Mouse (Mus musculus) kidney, postnatal 14 days (tissue): ENCODE data around the gene Hps4.

Experiments used
- DNase-seq: peaks from one replicate; pipeline ENCODE4 v3.0.0; 2022; ENCODE audit warnings: mixed read lengths

Gene Hps4

DNA sequence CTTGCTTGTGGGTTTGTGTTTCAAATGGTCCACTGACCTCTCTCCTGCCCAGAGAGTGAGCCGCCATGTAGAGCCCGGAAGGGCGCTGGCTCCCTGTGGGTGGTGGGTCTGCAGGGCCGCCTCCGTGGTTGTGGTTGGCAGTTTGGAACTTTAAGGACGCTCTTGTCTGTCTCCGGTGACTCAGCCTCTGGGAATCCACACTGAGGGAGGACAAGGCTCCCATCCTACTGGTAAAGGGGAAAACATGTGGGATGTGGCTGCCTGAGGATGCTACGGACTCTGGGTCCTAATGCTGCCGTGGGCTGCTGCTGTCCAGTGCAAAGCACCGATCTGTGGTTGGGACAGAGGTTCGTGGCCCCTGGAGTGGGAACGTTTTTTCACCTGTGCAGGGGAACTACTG, 25.0 kb downstream of the Hps4 start:
- DNase-seq, result no peak

DNA sequence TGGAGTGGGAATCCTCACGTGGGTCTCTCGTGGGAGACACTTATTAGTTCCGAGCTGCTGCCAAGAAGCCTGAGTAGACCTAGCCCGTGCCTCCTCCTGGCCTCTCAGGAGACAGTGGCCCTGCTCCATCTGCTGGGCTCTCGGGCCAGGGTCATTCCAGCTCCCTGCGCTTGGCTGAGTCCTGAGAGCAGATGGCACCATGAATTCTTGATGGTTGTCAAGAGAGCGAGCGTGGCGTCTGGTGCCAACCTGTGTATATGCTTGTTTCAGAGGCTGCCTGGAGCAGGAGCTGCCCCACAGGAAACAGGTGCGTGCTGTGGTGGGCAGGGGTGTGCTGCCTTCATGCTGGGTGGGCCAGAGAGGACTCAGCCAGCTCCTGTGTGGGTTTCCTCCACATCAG, 25.8 kb downstream of the Hps4 start:
- no peak for DNase-seq

DNA sequence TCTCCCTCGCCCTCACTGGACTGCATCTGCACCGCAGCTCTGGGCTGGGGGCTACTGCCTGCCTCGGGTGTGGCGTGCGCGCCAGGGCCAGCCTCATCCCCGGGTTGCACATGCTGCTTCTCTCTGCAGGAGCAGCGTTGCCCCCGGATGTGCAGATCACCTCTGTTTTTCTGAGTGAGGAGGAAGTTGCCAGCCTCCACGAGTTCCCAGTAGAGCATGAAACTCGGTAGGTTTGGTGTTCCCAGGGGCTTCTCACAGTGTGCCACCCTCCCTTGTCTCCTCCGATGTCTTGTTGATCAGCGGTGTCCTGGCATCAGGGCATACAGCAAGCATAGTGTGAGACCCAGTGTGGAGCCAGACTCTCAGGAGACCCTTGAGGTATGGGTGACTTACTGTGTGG, 26.4 kb downstream of the Hps4 start:
- DNase-seq, result no peak

DNA sequence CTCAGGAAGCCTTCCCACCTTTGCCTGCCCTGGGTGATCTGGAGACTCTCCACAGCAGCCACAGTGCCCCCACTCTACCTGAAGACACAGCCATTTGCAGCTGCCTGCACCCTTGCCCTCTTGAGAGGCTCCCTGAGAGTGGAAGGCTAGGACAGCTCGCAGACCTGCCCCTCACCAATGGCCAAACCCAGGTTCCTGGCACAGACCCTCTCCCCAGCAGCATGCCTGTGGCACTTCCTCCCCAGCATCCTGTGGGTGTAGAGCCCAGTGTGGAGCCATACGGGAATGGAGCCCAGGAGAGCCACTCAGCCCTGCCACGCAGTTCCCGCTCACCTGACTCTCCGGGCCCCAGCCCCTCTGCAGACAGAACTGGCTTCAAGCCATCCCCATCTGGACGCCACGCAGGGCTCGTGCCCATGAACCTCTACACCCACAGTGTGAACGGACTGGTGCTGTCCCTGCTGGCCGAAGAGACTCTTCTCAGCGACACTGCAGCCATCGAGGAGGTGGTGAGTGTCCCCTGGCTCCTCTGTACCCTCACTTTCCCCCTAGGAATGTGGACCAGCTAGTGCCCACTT, 27.4 kb downstream of the Hps4 start:
- no peak for DNase-seq

DNA sequence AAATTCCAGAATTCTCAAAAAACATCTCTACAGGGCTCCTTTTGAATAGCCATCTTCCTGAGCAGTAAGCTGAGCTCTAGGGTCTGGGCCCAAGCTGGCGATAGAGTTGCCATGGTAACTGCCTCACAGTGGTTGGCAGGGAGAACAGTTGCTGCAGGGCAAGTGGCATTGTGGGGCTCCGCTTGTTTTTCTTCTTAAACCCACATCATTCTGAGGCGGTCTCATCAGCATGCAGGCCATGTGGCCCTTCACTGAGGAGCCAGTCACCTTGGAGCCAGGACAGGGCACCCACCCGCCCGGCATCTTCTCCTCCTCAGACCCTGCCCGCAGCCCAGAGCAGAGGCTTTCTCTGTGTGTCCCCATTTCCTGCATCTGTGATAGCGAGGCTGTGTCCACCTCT, 29.1 kb downstream of the Hps4 start:
- no peak for DNase-seq

DNA sequence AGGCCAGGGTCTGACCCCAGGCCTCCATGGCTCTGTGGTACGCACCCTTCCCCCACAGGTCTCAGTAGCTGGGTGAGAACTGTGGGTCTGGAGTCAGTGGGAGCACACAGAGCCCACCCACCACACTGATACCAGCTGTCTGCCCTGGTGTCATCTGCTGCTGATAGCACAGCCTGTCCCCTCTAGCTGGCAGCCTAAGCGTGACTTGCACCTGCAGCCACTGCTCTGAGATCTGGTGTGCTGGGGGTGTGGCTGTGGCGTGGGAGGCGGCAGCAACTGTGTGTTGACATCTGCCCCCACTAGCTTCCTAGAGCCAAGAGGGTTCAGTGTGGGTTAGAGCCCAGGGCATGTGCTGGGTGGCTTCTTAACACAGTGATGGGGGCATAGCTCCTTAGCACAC, 33.2 kb downstream of the Hps4 start:
- DNase-seq, result no peak

DNA sequence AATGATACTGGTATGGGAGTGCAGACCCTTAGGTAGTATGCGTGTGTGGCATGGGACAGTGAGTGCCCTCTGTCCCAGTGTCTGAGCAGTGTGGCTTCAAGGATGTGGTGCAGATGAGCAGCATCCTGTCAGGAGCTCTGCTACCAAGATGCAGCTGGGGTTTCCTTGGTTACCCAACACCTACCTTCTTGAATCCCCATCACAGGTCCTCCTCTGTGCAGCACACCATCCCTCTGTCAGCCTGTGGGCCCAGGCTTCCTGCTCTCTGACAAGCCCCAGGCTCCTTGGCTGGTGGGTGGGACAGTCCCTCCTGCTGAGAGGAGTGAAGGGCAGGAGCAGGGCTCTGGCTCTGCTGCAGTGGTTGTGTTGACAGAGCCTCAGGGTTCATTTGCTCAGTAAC, 34.5 kb downstream of the Hps4 start:
- no peak for DNase-seq

DNA sequence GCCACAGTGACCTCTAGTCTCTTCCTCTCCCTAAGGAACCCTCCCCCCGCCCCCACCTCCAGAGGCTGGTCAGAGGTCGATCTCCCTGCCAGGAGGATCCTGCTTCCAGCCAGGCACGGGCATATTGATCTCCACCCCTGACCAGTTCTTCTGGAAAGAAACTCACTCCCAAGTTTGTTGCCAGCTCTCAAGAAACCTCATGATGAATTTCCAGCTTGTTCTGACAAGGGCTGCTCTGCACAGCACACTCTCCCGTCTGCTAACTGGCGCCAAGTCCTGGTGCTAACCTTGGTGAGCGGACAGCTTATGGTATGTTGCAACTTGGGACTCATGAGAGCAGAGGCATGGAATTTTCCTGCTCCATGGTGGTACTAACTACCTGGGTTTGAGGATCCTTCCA, 35.8 kb downstream of the Hps4 start:
- DNase-seq, result peak; percentile 10

DNA sequence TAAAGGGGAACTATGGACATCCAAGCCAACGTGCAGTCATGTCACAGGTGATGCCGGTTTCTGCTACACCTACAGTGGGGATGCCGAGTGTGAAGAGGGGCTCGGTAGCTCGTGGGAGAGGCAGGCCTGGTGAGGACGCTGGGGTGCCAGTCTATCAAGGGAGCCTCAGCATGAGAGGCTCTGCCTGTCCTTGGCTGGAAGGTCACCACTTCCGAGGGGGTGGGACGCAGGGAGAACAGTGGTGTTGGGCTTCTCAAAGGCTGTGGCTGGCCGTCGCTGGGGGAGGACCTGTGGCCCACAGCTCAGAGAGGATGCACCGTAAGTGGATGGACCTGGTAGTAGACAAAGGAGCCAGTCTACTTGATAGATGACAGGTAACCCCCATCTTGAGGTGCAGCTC, 38.3 kb downstream of the Hps4 start:
- no peak for DNase-seq

DNA sequence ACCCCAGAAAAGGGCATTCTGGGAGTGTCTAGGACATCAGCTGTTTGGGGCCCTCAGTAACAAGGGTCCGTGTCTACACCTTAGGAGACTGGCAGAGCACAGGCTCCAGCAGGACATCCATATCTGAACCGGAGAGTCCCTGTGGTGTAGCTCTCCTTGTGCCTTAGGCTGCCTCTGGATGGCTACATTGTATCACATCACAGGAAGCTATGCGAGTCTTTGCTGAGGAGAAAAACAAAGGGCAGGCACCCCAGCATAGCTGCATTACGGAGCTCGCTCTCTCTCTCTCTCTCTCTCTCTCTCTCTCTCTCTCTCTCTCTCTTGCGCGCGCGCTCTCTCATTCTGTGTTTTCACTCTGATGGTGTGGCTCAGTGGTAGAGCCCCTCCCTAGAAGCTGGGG, 39.2 kb downstream of the Hps4 start:
- DNase-seq, result no peak

DNA sequence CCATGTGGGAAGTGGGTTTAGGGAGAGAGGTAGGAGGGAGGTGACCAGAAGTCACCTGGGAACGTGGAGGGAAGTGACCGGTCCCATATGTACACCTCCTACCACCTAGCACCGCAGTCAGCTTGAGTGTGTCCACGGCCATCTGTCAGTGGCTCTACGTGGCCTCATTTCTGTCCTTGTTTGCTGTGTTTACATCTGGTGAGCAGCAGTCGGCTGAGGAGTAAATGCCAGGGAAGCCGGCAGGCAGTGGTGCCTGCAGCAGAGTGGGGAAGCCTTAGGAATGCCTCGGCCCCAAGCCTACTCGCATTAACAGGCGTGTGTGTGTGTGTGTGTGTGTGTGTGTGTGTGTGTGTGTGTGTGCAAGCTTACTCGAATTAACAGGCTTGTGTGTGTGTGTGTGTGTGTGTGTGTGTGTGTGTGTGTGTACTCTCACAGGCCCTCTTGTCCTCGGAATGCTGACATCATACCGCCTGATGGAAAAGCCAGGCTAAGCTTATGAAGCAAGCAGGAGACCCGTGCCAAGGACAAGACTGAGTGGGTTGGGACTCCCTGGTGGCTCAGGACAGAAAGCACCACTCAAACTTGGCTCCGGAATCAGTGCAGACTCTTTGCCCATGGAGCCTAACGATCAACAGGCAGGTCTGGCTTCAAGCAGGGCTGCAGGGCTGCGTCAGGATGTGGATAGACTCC, 39.9 kb downstream of the Hps4 start:
- no peak for DNase-seq

DNA sequence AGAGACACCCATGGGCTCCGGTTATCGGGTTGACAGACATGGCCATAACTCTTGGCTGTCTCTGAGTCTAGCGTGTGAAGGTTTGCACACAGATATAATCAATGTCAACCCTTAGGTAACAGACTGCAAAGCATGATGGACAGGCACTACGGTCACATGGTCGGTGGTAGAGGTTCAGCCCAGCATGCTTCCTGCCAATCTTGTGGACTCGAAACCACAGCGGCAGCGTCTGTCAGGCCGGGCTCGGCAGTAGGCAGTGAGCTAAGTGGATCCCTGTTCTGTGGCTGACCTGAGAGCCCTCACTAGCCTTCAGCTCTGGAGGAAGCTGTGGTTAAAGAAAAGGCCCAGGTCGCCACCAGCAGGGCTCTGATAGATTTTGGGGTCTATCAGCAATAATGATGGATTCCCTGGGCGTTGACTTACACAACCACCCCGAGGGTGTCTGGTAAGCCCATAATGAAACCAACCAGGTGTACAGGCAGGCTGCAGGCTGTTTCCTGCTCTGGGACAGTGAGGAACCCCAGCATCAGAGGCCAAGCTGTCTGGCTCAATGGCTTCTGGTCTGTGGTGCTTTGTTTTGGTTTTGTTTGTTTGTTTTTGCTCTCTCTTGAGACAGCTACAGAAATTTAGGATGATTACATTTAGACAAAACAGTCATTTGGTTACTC, 42.1 kb downstream of the Hps4 start:
- no peak for DNase-seq

DNA sequence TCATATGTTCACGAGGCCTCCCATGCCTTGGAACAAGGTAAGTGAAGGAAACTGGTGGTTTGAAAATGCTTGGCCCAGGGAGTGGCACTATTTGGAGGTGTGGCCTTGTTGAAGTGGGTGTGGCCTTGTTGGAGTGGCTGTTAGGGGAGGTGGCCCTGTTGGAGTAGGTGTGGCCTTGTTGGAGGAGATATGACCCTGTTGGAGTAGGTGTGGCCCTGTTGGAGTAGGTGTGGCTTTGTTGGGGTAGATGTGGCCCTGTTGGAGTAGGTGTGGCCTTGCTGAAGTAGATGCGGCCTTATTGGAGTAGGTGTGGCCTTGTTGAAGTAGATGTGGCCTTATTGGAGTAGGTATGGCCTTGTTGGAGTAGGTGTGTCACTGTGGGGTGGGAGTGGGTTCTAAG, 43.1 kb downstream of the Hps4 start:
- DNase-seq, result no peak

DNA sequence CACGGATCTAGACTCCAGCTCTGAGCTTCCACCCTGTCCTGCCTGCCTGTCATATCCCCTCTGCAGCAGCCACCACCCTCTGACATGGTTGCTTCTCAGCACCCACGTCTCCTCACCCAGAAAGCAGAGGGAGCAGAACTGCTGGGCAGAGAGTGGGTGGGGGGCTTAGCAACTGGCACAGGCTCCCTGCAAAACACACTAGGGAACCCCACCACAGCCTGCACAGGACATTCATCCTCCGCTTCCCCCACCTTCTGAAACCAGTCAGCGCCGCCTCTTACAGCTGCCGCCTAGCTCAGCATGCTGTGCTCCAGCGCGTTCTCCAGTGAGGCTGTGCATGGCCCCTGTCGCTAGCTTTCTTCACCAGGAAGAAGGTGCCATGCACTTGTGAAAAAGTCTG, 46.5 kb downstream of the Hps4 start:
- DNase-seq, result no peak

DNA sequence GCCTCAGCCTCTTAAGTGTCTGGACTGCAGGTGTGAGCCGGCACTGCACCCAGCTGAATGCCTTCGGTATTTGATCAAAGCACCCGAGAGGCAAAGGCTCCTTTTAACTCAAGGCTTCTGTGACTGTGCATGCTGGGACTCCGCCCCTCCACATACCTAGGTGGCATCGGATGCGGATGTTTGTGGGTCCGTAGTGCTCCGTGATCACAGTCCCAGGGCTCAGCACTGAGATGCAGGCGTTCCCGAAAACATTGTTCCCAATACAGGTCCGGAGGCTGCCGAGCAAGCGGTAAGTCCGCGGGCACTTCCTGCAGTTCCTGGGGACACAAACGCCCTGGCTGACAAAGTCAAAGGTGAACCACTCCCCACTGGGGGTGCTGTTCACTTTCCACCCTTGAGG, 48.1 kb downstream of the Hps4 start:
- no peak for DNase-seq

DNA sequence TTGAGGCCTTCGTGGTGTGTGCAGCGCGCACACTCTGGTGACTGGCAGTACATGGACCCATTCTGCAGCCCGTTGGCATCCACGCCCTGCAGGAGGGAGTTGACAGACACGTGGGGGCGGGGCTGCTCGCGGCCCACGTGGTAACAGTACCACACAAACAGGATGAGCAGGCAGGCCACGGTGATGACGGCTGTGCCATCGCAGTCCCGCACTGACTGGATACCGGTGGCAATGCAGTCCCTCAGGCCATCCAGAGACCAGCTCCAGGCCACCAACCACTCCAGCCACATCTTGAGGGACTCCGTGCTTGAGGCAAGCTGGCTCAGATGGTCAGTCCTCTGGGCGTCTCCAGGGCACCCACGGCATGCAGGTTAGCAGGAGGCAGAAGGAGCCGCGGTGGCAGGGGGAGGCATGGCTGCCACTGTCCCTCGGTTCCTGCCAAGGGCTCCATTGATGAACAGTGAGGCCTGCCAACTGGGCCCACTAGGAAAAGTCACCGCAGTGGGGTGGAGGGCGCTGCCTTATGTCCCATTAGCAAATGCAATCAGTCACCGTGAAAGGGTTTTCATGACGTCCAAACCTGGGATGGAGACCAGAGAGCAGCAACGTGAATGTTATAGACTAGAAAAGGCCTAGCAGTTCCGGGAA, 48.9 kb downstream of the Hps4 start:
- no peak for DNase-seq

DNA sequence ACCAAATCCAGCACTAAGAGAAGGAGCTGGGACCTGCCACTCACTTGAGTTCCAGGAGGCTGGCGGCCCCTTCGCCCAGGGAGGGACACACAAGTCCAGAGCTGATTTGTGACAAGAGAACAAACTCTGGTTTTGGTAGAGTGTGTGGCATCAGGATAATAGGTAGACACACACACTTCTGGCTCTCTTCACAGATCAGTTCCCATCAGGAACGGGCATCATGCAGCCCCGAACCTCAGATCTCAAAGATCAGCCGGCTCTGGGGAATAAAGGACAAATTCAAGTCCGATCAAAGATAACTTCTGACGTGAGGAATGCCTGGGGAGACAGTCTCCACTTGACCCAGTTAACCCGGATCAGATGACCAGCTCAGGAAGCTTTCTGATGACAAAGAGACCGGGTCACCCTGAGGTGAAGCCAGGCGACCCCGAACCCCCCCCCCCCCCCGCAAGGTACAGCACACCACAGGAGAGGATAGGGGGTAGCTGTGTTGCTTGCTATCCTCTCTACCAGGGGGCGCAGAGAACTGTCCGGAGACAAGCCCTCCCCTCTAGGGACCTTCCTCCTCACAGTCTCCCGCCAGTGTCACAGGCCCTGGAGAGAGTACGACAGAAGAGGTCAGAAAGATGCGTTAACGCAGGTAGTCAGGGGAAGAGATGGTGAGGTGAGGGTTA, 51.0 kb downstream of the Hps4 start:
- no peak for DNase-seq

DNA sequence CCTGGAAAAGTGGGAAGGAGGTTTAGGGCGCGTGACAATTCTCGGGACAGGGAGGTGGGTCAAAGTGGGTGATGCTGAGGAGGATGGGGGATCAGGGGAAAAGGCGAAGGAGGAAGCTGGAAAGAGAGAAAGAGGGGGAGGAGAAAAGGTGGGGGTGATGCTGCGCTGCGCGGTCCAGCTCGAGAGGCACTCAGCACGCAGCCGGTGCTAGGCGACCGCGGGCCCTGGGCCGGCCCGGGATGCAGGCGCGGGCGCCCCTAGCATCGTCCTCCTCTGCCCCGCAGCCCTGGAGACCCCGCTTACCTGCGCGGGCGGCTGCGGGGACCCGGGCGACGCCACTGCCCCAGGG, 51.5 kb downstream of the Hps4 start:
- DNase-seq, result no peak

DNA sequence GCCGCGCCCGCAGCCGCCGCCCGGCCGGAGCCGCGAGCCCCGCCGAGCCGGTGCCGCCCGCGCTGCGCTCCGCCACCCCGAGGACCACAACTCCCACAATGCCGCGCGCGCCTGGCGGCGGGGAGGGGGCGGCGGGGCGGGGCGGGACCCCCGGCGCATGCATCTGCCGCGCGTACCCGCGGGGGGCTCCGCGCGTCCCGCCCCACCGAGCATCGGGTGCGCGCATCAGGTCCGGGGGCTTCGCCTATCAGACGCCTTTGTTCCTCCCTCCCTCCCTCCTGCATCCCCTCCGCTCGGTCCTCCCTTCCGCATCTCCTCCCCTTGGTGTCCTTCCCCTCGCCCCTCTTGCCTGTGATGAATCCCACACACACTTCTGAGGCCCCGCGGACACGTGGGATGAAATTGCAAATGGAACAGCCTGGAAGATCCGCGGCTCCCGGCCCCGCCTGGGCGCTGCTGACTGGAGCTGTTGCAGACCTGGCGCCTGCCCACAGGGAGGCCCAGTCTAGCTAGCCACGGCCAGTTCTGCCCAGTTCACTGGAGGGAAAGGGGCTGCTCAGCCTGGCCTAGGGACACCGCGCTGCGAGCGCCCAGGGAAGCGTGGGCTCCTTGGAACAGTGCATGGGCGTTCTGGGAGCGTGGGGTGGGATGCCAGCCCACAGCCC, 52.0 kb downstream of the Hps4 start, which contains the start of gene Asphd2:
Asphd2 (minus strand) TSS at position 88 of the 665 bp plus-strand sequence.
- DNase-seq, result peak; percentile 45

DNA sequence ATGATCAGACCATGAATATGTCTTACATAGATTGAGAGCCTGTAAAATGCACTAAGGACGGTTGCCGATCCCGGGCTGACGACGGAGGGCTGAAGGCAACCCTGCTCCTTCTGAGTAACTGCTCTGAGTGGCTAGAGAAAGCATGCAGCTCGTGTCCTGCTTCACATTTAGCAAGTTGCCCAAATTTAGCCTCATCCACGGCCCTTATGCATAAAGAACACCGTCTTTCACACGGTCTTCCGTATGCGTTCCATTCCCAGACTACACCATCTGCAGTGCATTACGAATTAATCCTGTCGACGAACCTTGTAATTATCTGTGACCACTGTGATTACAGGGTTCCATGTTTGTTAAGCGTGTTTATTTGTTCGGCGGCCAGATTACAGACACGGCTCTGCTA, 53.2 kb downstream of the Hps4 start:
- no peak for DNase-seq

DNA sequence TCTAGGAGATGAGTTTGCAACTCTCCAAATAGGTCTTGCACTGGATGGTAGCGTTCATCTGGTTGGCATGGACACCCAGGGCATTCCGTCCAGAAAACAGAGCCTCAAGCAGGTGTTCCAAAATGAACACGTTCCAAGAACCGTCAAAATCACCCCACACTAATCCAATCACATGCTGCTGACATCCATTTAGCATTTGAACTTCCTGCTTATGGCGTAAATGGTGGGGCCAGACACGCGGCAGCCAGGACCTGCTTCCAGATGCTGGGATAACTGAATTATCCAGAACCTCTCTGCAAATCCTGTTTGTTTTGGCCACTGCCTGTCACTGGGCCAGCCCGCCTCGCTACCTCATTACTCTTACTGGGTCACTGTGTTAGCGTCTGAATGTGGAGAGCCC, 56.4 kb downstream of the Hps4 start:
- DNase-seq, result no peak

DNA sequence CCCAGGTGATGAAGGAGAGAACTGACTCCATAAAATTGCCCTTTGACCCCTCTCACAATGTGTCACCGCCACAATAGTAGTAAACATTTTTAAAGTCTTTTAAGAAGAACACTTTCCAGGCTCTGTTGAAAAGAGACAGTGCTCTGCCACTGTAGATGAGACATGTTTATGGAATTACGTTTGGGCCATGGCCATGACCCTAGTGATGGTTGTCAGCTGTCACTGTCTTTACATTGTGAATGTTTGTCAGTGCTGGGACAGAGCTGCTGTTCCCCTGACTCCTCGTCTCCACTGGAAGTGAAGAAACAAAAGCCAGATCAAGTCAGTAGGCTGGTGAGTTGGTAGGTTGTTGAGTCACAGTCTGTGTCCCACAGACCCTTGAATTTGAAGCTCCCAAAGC, 59.6 kb downstream of the Hps4 start:
- DNase-seq, result no peak

DNA sequence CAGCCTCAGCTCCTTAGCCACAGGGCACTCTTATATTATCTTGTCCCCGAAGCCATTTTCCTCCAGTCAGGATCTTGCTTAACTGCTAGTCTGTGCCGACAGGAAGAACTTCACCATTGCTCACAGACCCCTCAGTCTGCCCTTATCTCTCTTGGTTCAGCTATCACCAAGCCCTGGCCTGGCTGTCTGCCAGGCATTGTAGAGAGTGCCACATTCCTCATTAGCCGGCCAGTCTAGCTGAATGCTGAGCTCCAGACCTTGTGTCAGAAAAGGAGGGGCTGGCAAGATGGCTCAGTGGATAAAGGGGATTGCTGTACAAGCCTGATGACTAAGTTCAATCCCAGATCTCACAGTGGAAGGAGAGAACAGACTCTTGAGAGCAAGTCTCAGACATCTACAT, 63.1 kb downstream of the Hps4 start:
- DNase-seq, result no peak
